Mouse (Mus musculus) embryonic fibroblast, embryonic 13.5 days (primary cell): ENCODE results near the gene Acsl3. TPM values are rescaled to one million over a fixed set of nuclear protein-coding genes. Genes with fewer than 3 reads are reported as not detected.
A peak's percentile ranks its signal among the peaks of the same experiment; 100 is the strongest.

Source experiments
- H3K27ac ChIP-seq: 2 replicates; pipeline ENCODE4 v1.5.1; 2012; ENCODE audit warnings: low read length, control low read depth, inconsistent platforms; ENCODE audit not compliant: insufficient read depth
- H3K4me1 ChIP-seq: 2 replicates; pipeline ENCODE4 v1.6.1; 2011; ENCODE audit warnings: low read length; ENCODE audit not compliant: control insufficient read depth, insufficient read depth
- H3K4me3 ChIP-seq: 2 replicates; pipeline ENCODE4 v1.5.1; 2011; ENCODE audit warnings: mild to moderate bottlenecking, control low read depth, low read length; ENCODE audit not compliant: insufficient read depth
- CTCF ChIP-seq: IDR thresholded peaks from 2 replicates; pipeline ENCODE4 v1.5.1; 2011; ENCODE audit warnings: mild to moderate bottlenecking, control low read depth, low read length, moderate library complexity, borderline replicate concordance; ENCODE audit not compliant: insufficient read depth
- POLR2A ChIP-seq: IDR thresholded peaks from 2 replicates; pipeline ENCODE4 v1.6.1; 2011; ENCODE audit warnings: low read depth, mild to moderate bottlenecking, control low read depth, low read length, moderate library complexity
- polyA plus RNA-seq: library from polyadenylated mRNA; stranded (reverse); fragments of >200 nt; gene quantifications from 2 replicates; pipeline ENCODE4 v1.2.4, GENCODE M21; 2011; ENCODE audit warnings: low read depth; ENCODE audit not compliant: missing spikeins, insufficient read length

Acsl3 gene
- polyA plus RNA-seq, 1 experiment, result 40.4 TPM

DNA sequence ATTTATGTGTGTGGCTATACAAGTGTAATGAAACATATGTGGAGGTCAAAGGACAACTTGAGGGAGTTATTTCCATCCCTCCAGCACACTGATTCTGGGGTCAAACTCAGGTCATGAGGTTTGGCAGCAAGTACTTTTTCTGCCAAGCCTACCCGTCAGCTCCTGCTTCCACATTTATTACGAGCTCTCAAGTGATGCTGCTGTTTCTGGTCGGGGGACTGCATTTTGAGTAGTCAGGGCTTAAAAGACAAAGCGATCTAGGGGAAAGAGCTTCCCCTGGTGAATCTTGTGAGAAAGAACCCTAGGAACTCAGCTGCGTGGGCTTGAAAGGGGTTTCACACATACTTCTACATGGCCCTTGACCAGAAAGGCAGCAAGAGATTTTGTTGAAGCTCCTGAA is 80.0 kb downstream of the Acsl3 start:
- Histone ChIP-seq H3K4me3 (no peak overlapping the region), H3K4me1 (no peaks in the 10 kb centered on the region), H3K27ac (no peak overlapping the region)
- TF ChIP-seq POLR2A (no peak), CTCF (no peak)

DNA sequence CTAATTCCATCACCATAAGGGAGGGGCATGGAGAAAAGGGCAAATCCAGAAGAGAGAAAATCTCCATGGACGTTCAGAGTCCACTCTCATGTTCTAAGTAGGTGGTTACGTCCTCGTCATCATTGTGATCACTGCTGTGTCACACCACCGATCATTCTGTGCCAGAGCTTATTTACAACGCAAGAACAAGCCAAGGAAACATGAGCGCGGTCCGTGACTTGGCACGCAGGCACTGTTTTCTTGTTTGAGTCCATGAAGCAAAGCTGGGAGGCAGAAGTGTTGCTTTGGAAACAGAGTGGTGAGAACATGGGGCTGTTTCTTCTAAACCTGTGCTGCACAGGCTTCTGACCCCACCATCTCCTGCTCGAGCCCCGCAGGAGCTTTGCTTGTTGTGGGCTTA is 83.1 kb downstream of the Acsl3 start:
- TF ChIP-seq CTCF (no peak), POLR2A (no peak)
- Histone ChIP-seq H3K27ac (no peak overlapping the region), H3K4me1 (peaks cover 10% of the 10 kb centered on the region; the same call in 1 of the 2 replicates), H3K4me3 (no peak overlapping the region)

DNA sequence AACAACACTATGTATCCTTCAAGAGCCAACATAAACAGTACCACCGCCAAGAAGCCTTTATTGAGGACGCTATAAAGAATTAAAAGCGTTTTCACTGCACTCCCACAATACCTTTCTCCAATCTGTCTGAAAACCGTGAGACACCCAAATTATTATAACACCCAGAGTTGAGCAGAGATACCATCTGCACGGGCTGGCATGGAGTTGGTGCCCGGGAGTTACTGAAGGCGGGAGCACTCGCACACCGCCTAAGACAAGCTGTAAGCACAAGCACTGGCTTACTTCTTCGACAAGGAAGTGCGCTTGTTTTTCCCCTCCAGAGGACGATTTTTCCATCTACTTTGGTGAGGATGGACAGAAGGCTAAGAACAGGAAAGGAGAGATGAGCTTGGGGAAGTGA is 84.6 kb downstream of the Acsl3 start:
- Histone ChIP-seq H3K4me1 (peaks cover 15% of the 10 kb centered on the region), H3K27ac (no peak overlapping the region), H3K4me3 (no peak overlapping the region)
- no peak for TF ChIP-seq POLR2A
- no peak for TF ChIP-seq CTCF

GRCm38 (mm10) chr1:78743318-78743717 is 85.7 kb downstream of the Acsl3 start:
- Histone ChIP-seq H3K4me1 (peaks cover 15% of the 10 kb centered on the region), H3K27ac (no peak overlapping the region), H3K4me3 (no peak overlapping the region)
- no peak for TF ChIP-seq POLR2A
- TF ChIP-seq CTCF, result no peak

- TF ChIP-seq CTCF, result no peak
- no peak for TF ChIP-seq POLR2A
- no peak overlapping the region for H3K4me3 ChIP-seq
- peak overlapping the region; percentile 84 for H3K27ac ChIP-seq
- peaks cover 15% of the 10 kb centered on the region for H3K4me1 ChIP-seq
Measured at GRCm38 (mm10) chr1:78745230-78745777, 87.7 kb downstream of the Acsl3 start.

Other genes with a start within 250 kb of the Acsl3 start
- gene Farsb, start 168.9 kb upstream of the Acsl3 start, polyA plus RNA-seq, result 108 and 125 TPM in 2 replicates
- gene Mogat1, start 146.8 kb upstream of the Acsl3 start, polyA plus RNA-seq, result not detected in 2 replicates
- not detected in 2 replicates for gene BC035947, start 145.7 kb upstream of the Acsl3 start, polyA plus RNA-seq
- gene Utp14b, start 213 bp downstream of the Acsl3 start, polyA plus RNA-seq, result 4.1 and 4.3 TPM in 2 replicates
- 4.8 and 11.2 TPM in 2 replicates for gene Kcne4, start 158.9 kb downstream of the Acsl3 start, polyA plus RNA-seq